Mouse (Mus musculus): ENCODE measurements around the gene Lrrc23. TPM values are rescaled to one million over a fixed set of nuclear protein-coding genes. Genes with fewer than 3 reads are reported as not detected.

The Lrrc23 gene
- polyA plus RNA-seq, 1 experiment from 2014 or later = 0.32 TPM

GRCm38 (mm10) chr6:124814858-124815774, 35.6 kb upstream of the Lrrc23 start:
- no peak overlapping the region for H3K4me3 ChIP-seq (ENCODE audit: low read depth, low read length)
- 0 out of 2 replicates have a peak overlapping the region, but pooled peaks have one; percentile 15 for H3K27ac ChIP-seq (ENCODE audit: low read length)
- H3K36me3 ChIP-seq (ENCODE audit: control insufficient read depth, insufficient read depth, low read length) = peaks cover 62% of the 10 kb centered on the region
- H3K27me3 ChIP-seq (ENCODE audit: control insufficient read depth, insufficient read depth, low read length) = no peaks in the 10 kb centered on the region
- H3K9ac ChIP-seq (replicated peaks; ENCODE audit: low read depth, low read length) = no peak overlapping the region
- H3K9me3 ChIP-seq (ENCODE audit: control insufficient read depth, low read depth, low read length) = no peaks in the 10 kb centered on the region
- peaks cover 17% of the 10 kb centered on the region for H3K4me1 ChIP-seq (ENCODE audit: control insufficient read depth, insufficient read depth, low read length)
- 67% methylated on average over 9 of the region's 9 CpGs for WGBS
- ATAC-seq (ENCODE audit: insufficient number of reproducible peaks, insufficient read depth, low FRiP score, low read depth) = no peak
- H3K4me2 ChIP-seq (replicated peaks; ENCODE audit: low read depth, low read length) = peak overlapping the region; percentile 89; the same call in 1 of the 2 replicates

GRCm38 (mm10) chr6:124814448-124814847, 34.9 kb upstream of the Lrrc23 start:
- Histone ChIP-seq H3K36me3 (ENCODE audit: control insufficient read depth, insufficient read depth, low read length) (peaks cover 55% of the 10 kb centered on the region), H3K27me3 (ENCODE audit: control insufficient read depth, insufficient read depth, low read length) (no peaks in the 10 kb centered on the region), H3K4me1 (ENCODE audit: control insufficient read depth, insufficient read depth, low read length) (peaks cover 20% of the 10 kb centered on the region), H3K4me2 (replicated peaks; ENCODE audit: low read depth, low read length) (peak overlapping the region; percentile 89), H3K9me3 (ENCODE audit: control insufficient read depth, low read depth, low read length) (no peaks in the 10 kb centered on the region), H3K27ac (ENCODE audit: low read length) (no peak overlapping the region), H3K4me3 (ENCODE audit: low read depth, low read length) (peak overlapping the region; percentile 78; the same call in 1 of the 2 replicates), H3K9ac (replicated peaks; ENCODE audit: low read depth, low read length) (0 out of 2 replicates have a peak overlapping the region, but pooled peaks have one; percentile 83)
- 43% methylated on average over 8 of the region's 8 CpGs for WGBS
- ATAC-seq (ENCODE audit: insufficient number of reproducible peaks, insufficient read depth, low FRiP score, low read depth) = peak; percentile 24; the same call in 1 of the 2 replicates

GRCm38 (mm10) chr6:124813933-124814332, 34.4 kb upstream of the Lrrc23 start, which contains the start of gene Tpi1:
Gene Tpi1 (minus strand): TSS chr6:124814296.
- under 1% methylated on average over 22 of the region's 22 CpGs for whole genome bisulfite sequencing
- peak; percentile 89 for ATAC-seq (ENCODE audit: insufficient number of reproducible peaks, insufficient read depth, low FRiP score, low read depth)
- H3K4me1 ChIP-seq (ENCODE audit: control insufficient read depth, insufficient read depth, low read length) = peaks cover 23% of the 10 kb centered on the region
- H3K27ac ChIP-seq (ENCODE audit: low read length) = peak within 1 kb of the TSS; percentile 94
- peaks cover 50% of the 10 kb centered on the region for H3K36me3 ChIP-seq (ENCODE audit: control insufficient read depth, insufficient read depth, low read length)
- H3K4me2 ChIP-seq (replicated peaks; ENCODE audit: low read depth, low read length) = peak within 1 kb of the TSS; percentile 89
- H3K4me3 ChIP-seq (ENCODE audit: low read depth, low read length) = peak within 1 kb of the TSS; percentile 78
- H3K9ac ChIP-seq (replicated peaks; ENCODE audit: low read depth, low read length) = peak within 1 kb of the TSS; percentile 83
- no peaks in the 10 kb centered on the region for H3K9me3 ChIP-seq (ENCODE audit: control insufficient read depth, low read depth, low read length)
- H3K27me3 ChIP-seq (ENCODE audit: control insufficient read depth, insufficient read depth, low read length) = no peaks in the 10 kb centered on the region

- H3K9ac ChIP-seq (replicated peaks; ENCODE audit: low read depth, low read length) = peak overlapping the region; percentile 83
- H3K9me3 ChIP-seq (ENCODE audit: control insufficient read depth, low read depth, low read length) = no peaks in the 10 kb centered on the region
- H3K4me2 ChIP-seq (replicated peaks; ENCODE audit: low read depth, low read length) = peak overlapping the region; percentile 89
- peaks cover 45% of the 10 kb centered on the region for H3K36me3 ChIP-seq (ENCODE audit: control insufficient read depth, insufficient read depth, low read length)
- H3K27me3 ChIP-seq (ENCODE audit: control insufficient read depth, insufficient read depth, low read length) = no peaks in the 10 kb centered on the region
- H3K4me1 ChIP-seq (ENCODE audit: control insufficient read depth, insufficient read depth, low read length) = peaks cover 23% of the 10 kb centered on the region
- WGBS = 0% methylated on average over 18 of the region's 18 CpGs
- ATAC-seq (ENCODE audit: insufficient number of reproducible peaks, insufficient read depth, low FRiP score, low read depth) = peak; percentile 64
- peak overlapping the region; percentile 94 for H3K27ac ChIP-seq (ENCODE audit: low read length)
- H3K4me3 ChIP-seq (ENCODE audit: low read depth, low read length) = peak overlapping the region; percentile 78
These were observed 34.0 kb upstream of the Lrrc23 start for GRCm38 (mm10) chr6:124813496-124813895.

GRCm38 (mm10) chr6:124812848-124813247, 33.3 kb upstream of the Lrrc23 start:
- no peak for ATAC-seq (ENCODE audit: insufficient number of reproducible peaks, insufficient read depth, low FRiP score, low read depth)
- no peaks in the 10 kb centered on the region for H3K27me3 ChIP-seq (ENCODE audit: control insufficient read depth, insufficient read depth, low read length)
- H3K9ac ChIP-seq (replicated peaks; ENCODE audit: low read depth, low read length) = peak overlapping the region; percentile 83
- H3K4me2 ChIP-seq (replicated peaks; ENCODE audit: low read depth, low read length) = peak overlapping the region; percentile 89
- 19% methylated on average over 9 of the region's 9 CpGs for WGBS
- peaks cover 39% of the 10 kb centered on the region for H3K36me3 ChIP-seq (ENCODE audit: control insufficient read depth, insufficient read depth, low read length)
- peak overlapping the region; percentile 78 for H3K4me3 ChIP-seq (ENCODE audit: low read depth, low read length)
- H3K9me3 ChIP-seq (ENCODE audit: control insufficient read depth, low read depth, low read length) = no peaks in the 10 kb centered on the region
- H3K27ac ChIP-seq (ENCODE audit: low read length) = peak overlapping the region; percentile 94
- H3K4me1 ChIP-seq (ENCODE audit: control insufficient read depth, insufficient read depth, low read length) = peaks cover 27% of the 10 kb centered on the region

- ATAC-seq (ENCODE audit: insufficient number of reproducible peaks, insufficient read depth, low FRiP score, low read depth) = no peak
- H3K27ac ChIP-seq (ENCODE audit: low read length) = no peak overlapping the region
- H3K9ac ChIP-seq (replicated peaks; ENCODE audit: low read depth, low read length) = peak overlapping the region; percentile 83; the same call in 1 of the 2 replicates
- H3K9me3 ChIP-seq (ENCODE audit: control insufficient read depth, low read depth, low read length) = no peaks in the 10 kb centered on the region
- WGBS = 75% methylated on average over 24 of the region's 24 CpGs
- peak overlapping the region; percentile 89 for H3K4me2 ChIP-seq (replicated peaks; ENCODE audit: low read depth, low read length)
- H3K36me3 ChIP-seq (ENCODE audit: control insufficient read depth, insufficient read depth, low read length) = peaks cover 30% of the 10 kb centered on the region
- H3K27me3 ChIP-seq (ENCODE audit: control insufficient read depth, insufficient read depth, low read length) = no peaks in the 10 kb centered on the region
- H3K4me3 ChIP-seq (ENCODE audit: low read depth, low read length) = peak overlapping the region; percentile 78
- H3K4me1 ChIP-seq (ENCODE audit: control insufficient read depth, insufficient read depth, low read length) = peaks cover 27% of the 10 kb centered on the region
These were observed 32.4 kb upstream of the Lrrc23 start for GRCm38 (mm10) chr6:124811701-124812560.

- Histone ChIP-seq H3K4me3 (ENCODE audit: low read depth, low read length) (no peak overlapping the region), H3K9ac (replicated peaks; ENCODE audit: low read depth, low read length) (no peak overlapping the region), H3K4me2 (replicated peaks; ENCODE audit: low read depth, low read length) (no peak overlapping the region), H3K27ac (ENCODE audit: low read length) (no peak overlapping the region), H3K4me1 (ENCODE audit: control insufficient read depth, insufficient read depth, low read length) (peaks cover 27% of the 10 kb centered on the region), H3K36me3 (ENCODE audit: control insufficient read depth, insufficient read depth, low read length) (peaks cover 25% of the 10 kb centered on the region), H3K27me3 (ENCODE audit: control insufficient read depth, insufficient read depth, low read length) (no peaks in the 10 kb centered on the region), H3K9me3 (ENCODE audit: control insufficient read depth, low read depth, low read length) (no peaks in the 10 kb centered on the region)
- 83% methylated on average over 4 of the region's 4 CpGs for WGBS
- no peak for ATAC-seq (ENCODE audit: insufficient number of reproducible peaks, insufficient read depth, low FRiP score, low read depth)
These were observed 31.8 kb upstream of the Lrrc23 start for GRCm38 (mm10) chr6:124811403-124811665.
